Mouse (Mus musculus) lung, embryonic 16.5 days (tissue): ENCODE results near the gene Cabp4. TPM values are rescaled to one million over a fixed set of nuclear protein-coding genes. Genes with fewer than 3 reads are reported as not detected.
"Not testable (repeated sequence)": the region's sequence is repeated elsewhere in the genome, so short reads cannot be mapped to it uniquely, and the experiment has no call there.

Source experiments
- ATAC-seq: fragments of 200-750 bp; cut with Nextera tagmentation; 2 replicates; pipeline ENCODE4 v1.8.0; 2017; ENCODE audit warnings: low read depth, mild to moderate bottlenecking, moderate library complexity
- H3K27ac ChIP-seq: fragments of 300-500 bp; sonication (generic); 2 replicates; pipeline ENCODE4 v1.5.1; 2014; ENCODE audit warnings: mild to moderate bottlenecking, control low read depth, low read length
- H3K27me3 ChIP-seq: fragments of 300-500 bp; sonication (generic); 2 replicates; pipeline ENCODE4 v1.6.1; 2014; ENCODE audit warnings: low read depth, low read length, mixed read lengths; ENCODE audit not compliant: control insufficient read depth, insufficient read depth
- H3K36me3 ChIP-seq: fragments of 300-500 bp; sonication (generic); 2 replicates; pipeline ENCODE4 v1.6.1; 2014; ENCODE audit warnings: low read length; ENCODE audit not compliant: control insufficient read depth, insufficient read depth
- H3K4me1 ChIP-seq: fragments of 300-500 bp; sonication (generic); replicated peaks from 2 replicates; pipeline ENCODE4 v1.6.1; 2014; ENCODE audit warnings: low read length, mixed read lengths; ENCODE audit not compliant: control insufficient read depth, insufficient read depth
- H3K4me2 ChIP-seq: fragments of 300-500 bp; sonication (generic); 2 replicates; pipeline ENCODE4 v1.6.1; 2014; ENCODE audit warnings: low read depth, low read length, control low read depth
- H3K4me3 ChIP-seq: fragments of 300-500 bp; sonication (generic); 2 replicates; pipeline ENCODE4 v1.5.1; 2014; ENCODE audit warnings: mild to moderate bottlenecking, low read length, control low read depth
- H3K9ac ChIP-seq: fragments of 300-500 bp; sonication (generic); 2 replicates; pipeline ENCODE4 v1.6.1; 2014; ENCODE audit warnings: low read length, control low read depth
- H3K9me3 ChIP-seq: fragments of 300-500 bp; sonication (generic); 2 replicates; pipeline ENCODE4 v1.6.1; 2016; ENCODE audit warnings: low read length; ENCODE audit not compliant: control insufficient read depth
- WGBS: fragments of 180-500 bp; shearing (Covaris S2); extraction: QIAGEN DNeasy Blood & Tissue Kit; methylation state at CpG from one replicate; pipeline ENCODE4 v1.1.7; 2014; 5-methylcytosine and 5-hydroxymethylcytosine counted together
- polyA plus RNA-seq: library from polyadenylated mRNA; unstranded; fragments of >200 nt; fragmentation: Nextera tagmentation; extraction: Ambion mirVana; gene quantifications from 2 replicates; pipeline ENCODE4 v1.2.1, GENCODE M21; 2015

Cabp4 gene
- polyA plus RNA-seq, 1 experiment from 2014 or later = not detected

DNA sequence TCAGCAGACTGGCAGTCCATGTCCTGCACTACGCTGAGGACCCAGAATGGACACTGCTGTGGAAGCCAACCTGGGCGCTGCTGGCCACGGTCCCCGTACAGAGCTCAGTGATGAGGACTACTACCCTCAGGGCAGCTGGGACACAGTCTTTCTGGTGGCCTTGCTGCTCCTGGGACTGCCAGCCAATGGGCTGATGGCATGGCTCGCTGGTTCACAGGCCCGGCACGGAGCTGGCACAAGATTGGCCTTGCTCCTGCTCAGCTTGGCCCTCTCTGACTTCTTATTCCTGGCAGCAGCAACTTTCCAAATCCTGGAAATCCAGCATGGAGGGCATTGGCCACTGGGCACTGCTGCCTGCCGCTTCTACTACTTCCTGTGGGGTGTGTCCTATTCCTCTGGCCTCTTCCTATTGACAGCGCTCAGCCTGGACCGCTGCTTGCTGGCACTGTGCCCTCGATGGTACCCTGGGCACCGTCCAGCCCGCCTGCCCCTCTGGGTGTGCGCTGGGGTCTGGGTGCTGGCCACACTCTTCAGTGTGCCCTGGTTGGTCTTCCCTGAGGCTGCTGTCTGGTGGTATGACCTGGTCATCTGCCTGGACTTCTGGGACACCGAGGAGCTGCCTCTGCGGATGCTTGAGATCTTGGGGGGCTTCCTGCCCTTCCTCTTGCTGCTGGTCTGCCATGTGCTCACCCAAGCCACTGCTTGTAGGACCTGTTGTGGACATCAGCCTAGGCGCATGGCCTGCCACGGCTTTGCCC is 1.2 kb downstream of the Cabp4 start:
- Histone ChIP-seq H3K4me2 (no peak overlapping the region), H3K4me1 (peaks cover 4% of the 10 kb centered on the region; the same call in 1 of the 2 replicates), H3K9me3 (no peaks in the 10 kb centered on the region), H3K9ac (no peak overlapping the region), H3K27ac (no peak overlapping the region), H3K27me3 (no peaks in the 10 kb centered on the region), H3K36me3 (no peaks in the 10 kb centered on the region), H3K4me3 (no peak overlapping the region)
- WGBS = 83% methylated on average over 18 of the region's 18 CpGs
- ATAC-seq = no peak

DNA sequence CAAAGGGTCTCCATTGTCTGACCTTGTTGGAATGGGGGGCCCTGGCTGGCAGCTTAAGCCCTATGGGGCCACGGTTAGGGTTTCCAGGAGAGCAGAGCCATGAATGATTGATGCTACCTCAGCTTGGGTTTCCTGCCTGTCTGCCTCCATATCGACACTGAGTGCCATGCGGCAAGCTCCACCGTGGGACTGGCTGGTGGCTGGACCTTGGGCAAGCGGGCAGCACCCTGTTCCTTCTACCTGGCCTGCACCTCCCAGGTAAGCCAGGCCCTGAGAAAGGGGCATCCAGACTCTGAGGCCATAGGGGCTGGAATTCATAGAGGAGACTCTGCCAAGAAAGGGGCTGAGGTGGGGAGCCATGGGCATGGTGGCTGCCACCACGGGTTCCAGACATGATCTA is 3.7 kb downstream of the Cabp4 start:
- WGBS = 79% methylated on average over 6 of the region's 6 CpGs
- Histone ChIP-seq H3K9me3 (no peaks in the 10 kb centered on the region), H3K4me2 (no peak overlapping the region), H3K27ac (no peak overlapping the region), H3K4me3 (no peak overlapping the region), H3K36me3 (no peaks in the 10 kb centered on the region), H3K4me1 (0 out of 2 replicates have a peak, but pooled peaks cover 4% of the 10 kb centered on the region), H3K9ac (no peak overlapping the region), H3K27me3 (no peaks in the 10 kb centered on the region)
- ATAC-seq = no peak

DNA sequence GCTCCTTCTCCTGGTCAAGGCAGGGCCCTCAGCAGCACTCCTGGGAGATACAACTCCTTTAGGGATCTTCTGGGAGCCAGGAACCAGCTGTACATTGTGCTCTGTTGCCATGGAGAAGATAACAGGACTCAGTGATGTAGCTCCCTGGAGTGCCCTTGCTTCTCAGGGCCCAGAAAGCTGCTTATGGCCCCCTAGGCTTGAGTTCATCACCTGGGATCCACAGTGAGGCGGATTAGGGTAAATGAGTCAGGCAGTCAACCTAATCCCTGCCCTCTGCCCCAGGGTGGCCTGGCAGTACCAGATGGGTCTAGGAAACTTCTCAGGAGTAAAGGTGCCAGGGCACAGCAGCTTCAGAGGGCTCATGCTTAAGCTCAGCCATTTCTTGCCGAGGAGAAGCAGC is 4.4 kb downstream of the Cabp4 start, which contains the start of gene Gpr152:
TSS of gene Gpr152 (plus strand) at position 342 of the 400 bp plus-strand sequence.
- no peak within 1 kb of the TSS for H3K4me2 ChIP-seq
- ATAC-seq = no peak
- H3K36me3 ChIP-seq = no peaks in the 10 kb centered on the region
- no peak within 1 kb of the TSS for H3K9ac ChIP-seq
- H3K27ac ChIP-seq = no peak within 1 kb of the TSS
- no peaks in the 10 kb centered on the region for H3K9me3 ChIP-seq
- WGBS = 73% methylated on average over 2 of the region's 2 CpGs
- H3K4me3 ChIP-seq = no peak within 1 kb of the TSS
- no peaks in the 10 kb centered on the region for H3K27me3 ChIP-seq
- H3K4me1 ChIP-seq = 0 out of 2 replicates have a peak, but pooled peaks cover 4% of the 10 kb centered on the region

DNA sequence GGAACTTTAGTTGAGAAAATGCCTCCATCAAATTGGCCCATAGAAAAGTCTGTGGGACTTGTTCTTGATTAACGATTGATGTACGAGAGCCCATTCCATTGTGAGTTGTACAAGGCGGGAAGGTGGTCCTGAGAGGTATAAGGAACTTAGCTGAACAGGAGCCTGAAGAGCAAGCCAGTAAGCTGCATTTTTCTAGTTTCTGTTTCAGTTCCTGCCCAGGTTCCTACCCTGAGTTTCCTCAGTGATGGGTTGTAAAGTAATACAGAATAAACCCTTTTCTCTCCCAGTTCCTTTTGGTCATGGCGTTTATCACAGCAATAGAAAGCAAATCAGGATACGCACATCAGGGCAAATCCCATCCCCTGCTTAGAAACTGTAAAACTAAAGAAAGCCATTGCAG is 5.9 kb downstream of the Cabp4 start:
- H3K4me2 ChIP-seq = no peak overlapping the region
- 0 out of 2 replicates have a peak, but pooled peaks cover 3% of the 10 kb centered on the region for H3K36me3 ChIP-seq
- H3K4me3 ChIP-seq = no peak overlapping the region
- H3K4me1 ChIP-seq = 0 out of 2 replicates have a peak, but pooled peaks cover 4% of the 10 kb centered on the region
- no peak overlapping the region for H3K27ac ChIP-seq
- H3K27me3 ChIP-seq = no peaks in the 10 kb centered on the region
- no peak overlapping the region for H3K9ac ChIP-seq
- H3K9me3 ChIP-seq = no peaks in the 10 kb centered on the region
- 80% methylated on average over 5 of the region's 5 CpGs for WGBS
- no peak for ATAC-seq

DNA sequence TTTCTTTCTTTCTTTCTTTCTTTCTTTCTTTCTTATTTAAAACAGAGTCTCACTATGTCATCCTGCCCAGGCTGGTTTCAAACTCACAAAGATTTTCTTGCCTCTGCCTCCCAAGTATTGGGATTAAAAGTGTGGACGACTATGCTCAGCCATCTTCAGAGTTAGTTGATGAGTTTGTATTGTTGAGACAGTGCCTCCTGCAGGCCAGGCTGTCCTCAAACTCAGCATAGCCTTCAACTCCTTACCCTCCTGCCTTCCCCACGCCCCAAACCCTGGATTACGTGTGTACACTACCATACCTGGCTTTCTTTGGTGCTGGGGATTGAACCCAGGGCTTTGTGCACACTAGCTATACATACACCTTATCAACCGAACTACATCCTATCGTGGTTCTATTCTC is 7.4 kb downstream of the Cabp4 start:
- no peak overlapping the region for H3K9ac ChIP-seq
- no peak for ATAC-seq
- H3K27me3 ChIP-seq = no peaks in the 10 kb centered on the region
- no peaks in the 10 kb centered on the region for H3K9me3 ChIP-seq
- no peak overlapping the region for H3K4me3 ChIP-seq
- 61% methylated on average over 5 of the region's 5 CpGs for WGBS
- H3K4me1 ChIP-seq = 0 out of 2 replicates have a peak, but pooled peaks cover 4% of the 10 kb centered on the region
- 0 out of 2 replicates have a peak, but pooled peaks cover 6% of the 10 kb centered on the region for H3K36me3 ChIP-seq
- no peak overlapping the region for H3K4me2 ChIP-seq
- no peak overlapping the region for H3K27ac ChIP-seq

DNA sequence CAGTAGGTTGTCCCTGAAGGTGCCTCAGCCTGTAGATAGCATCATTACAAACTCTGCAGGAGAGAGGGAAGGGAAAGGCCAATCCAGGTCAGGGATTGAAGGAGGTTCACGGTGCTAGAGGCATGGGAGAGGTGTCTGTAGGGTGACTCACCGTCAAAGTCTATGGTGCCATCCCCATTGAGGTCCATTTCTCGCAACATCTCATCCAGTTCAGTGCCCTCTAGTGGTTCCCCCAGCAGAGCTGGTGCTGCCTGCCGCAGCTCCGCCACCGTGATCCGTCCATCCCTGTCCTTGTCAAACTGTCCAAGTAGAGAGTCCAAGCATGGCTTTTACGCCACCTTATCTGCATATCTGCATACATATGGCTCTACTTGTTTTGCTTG is 7.9 kb downstream of the Cabp4 start:
- H3K9me3 ChIP-seq, H3K4me3 ChIP-seq, H3K27me3 ChIP-seq, H3K4me1 ChIP-seq, H3K27ac ChIP-seq, H3K4me2 ChIP-seq, H3K9ac ChIP-seq, ATAC-seq, H3K36me3 ChIP-seq: not testable (repeated sequence)
- WGBS = 16% methylated on average over 8 of the region's 8 CpGs

DNA sequence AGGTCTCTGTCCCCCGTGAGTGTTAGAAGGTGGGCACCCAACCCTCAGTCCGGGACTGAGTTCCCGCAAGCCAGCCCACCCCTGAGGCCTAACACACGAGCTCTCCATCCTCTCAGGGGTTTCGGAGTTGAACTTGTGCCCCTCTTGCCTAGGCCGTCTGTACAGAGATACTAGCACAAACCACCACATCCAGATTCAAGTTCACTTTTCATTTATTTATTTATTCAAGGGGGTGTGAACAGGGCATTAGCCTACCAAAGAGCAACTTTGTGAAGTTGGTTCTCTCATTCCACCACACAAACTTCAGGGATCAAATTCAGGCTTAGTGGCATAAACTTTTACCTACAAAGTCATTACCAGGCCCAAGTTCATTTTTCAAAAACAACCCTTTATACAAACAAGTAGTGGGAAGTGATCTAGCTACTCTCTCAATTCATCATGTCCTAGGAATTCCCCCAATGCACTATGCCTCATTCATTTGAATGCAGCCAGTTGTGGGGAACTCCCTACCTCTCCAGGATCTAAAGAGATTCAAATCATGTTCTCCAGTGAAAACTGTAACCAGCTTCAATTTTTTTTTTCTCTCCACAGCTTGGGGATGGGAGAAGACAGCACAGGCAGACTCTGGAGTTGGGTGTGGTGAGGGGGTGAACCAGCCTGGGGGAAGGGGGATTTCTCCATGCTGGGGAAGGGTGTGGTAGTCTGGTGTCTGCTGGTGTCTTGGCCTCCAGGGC is 8.4 kb downstream of the Cabp4 start:
- not testable (repeated sequence) for H3K4me2 ChIP-seq, H3K27me3 ChIP-seq, H3K36me3 ChIP-seq, ATAC-seq, H3K27ac ChIP-seq, H3K4me3 ChIP-seq, H3K9me3 ChIP-seq, H3K9ac ChIP-seq, H3K4me1 ChIP-seq
- WGBS = 70% methylated on average over 6 of the region's 6 CpGs

DNA sequence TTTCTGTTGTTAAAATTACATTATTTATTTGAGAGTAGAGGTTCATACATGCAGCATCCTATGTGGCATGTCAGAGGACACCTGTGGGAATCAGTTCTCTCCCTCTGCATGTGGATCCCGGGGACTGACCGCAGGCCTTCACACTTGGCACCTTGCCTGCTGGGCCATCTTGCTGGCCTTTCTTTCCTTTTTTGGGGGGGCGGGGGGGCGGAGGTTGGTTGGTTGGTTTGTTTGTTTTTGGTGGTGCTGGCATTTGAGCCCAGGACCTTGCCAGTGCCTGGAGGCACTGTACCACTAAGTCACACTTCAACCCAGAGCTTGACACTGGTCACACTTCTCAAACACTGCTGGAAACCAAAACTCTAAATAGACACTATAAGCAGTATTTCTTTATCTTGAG is 9.5 kb downstream of the Cabp4 start:
- Histone ChIP-seq H3K9ac (no peak overlapping the region), H3K9me3 (no peaks in the 10 kb centered on the region), H3K36me3 (peaks cover 11% of the 10 kb centered on the region), H3K4me2 (no peak overlapping the region), H3K27ac (no peak overlapping the region), H3K4me3 (no peak overlapping the region), H3K27me3 (no peaks in the 10 kb centered on the region), H3K4me1 (0 out of 2 replicates have a peak, but pooled peaks cover 4% of the 10 kb centered on the region)
- WGBS = 85% methylated on average over 4 of the region's 4 CpGs
- ATAC-seq = no peak

DNA sequence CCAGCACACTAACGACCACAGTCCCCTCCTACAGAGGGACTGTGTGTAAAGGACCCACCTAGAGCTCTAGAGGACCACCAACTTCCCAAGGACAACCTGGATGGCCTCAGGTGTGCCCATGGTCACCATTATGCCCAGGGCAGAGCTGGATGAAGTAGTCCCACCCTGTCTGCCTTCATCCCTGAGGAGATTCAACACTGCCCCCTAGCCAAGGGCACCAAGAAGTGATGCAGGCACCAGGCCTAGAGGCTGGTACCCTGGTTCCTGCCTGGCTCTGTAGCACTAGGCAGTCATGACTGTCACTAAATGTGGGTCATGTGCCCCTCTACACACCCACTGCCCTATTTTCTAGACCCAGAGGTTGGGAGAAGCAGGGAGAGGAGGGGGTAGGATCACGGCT is 12.1 kb downstream of the Cabp4 start:
- WGBS = 90% methylated on average over 2 of the region's 2 CpGs

More for the DNA sequence above, 12.1 kb downstream of the Cabp4 start:
- Histone ChIP-seq H3K4me2 (no peak overlapping the region), H3K4me3 (no peak overlapping the region), H3K27me3 (no peaks in the 10 kb centered on the region), H3K9ac (no peak overlapping the region), H3K27ac (no peak overlapping the region), H3K4me1 (peaks cover 4% of the 10 kb centered on the region), H3K9me3 (no peaks in the 10 kb centered on the region), H3K36me3 (peaks cover 17% of the 10 kb centered on the region)
- no peak for ATAC-seq
